Mouse (Mus musculus) midbrain, embryonic 16.5 days (tissue): ENCODE results near the gene Elp6. TPM values are rescaled to one million over a fixed set of nuclear protein-coding genes. Genes with fewer than 3 reads are reported as not detected.

Experiments used
- ATAC-seq: fragments of 200-750 bp; cut with Nextera tagmentation; 2 replicates; pipeline ENCODE4 v1.8.0; 2017; ENCODE audit warnings: moderate TSS enrichment
- H3K27ac ChIP-seq: fragments of 300-500 bp; sonication (generic); 2 replicates; pipeline ENCODE4 v1.5.1; 2014; ENCODE audit warnings: mild to moderate bottlenecking, low read length, mixed read lengths
- H3K27me3 ChIP-seq: fragments of 300-500 bp; sonication (generic); 2 replicates; pipeline ENCODE4 v1.6.1; 2014; ENCODE audit warnings: low read depth, low read length, mixed read lengths; ENCODE audit not compliant: control insufficient read depth, insufficient read depth
- H3K36me3 ChIP-seq: fragments of 300-500 bp; sonication (generic); 2 replicates; pipeline ENCODE4 v1.6.1; 2014; ENCODE audit warnings: mild to moderate bottlenecking, low read length, moderate library complexity, mixed read lengths; ENCODE audit not compliant: control insufficient read depth, insufficient read depth
- H3K4me1 ChIP-seq: fragments of 300-500 bp; sonication (generic); 2 replicates; pipeline ENCODE4 v1.6.1; 2014; ENCODE audit warnings: mild to moderate bottlenecking, low read length, mixed read lengths; ENCODE audit not compliant: control insufficient read depth, insufficient read depth
- H3K4me2 ChIP-seq: fragments of 300-500 bp; sonication (generic); 2 replicates; pipeline ENCODE4 v1.6.1; 2014; ENCODE audit warnings: mild to moderate bottlenecking, low read length, mixed read lengths
- H3K4me3 ChIP-seq: fragments of 300-500 bp; sonication (generic); 2 replicates; pipeline ENCODE4 v1.5.1; 2014; ENCODE audit warnings: low read depth, mild to moderate bottlenecking, low read length, moderate library complexity, mixed read lengths
- H3K9ac ChIP-seq: fragments of 300-500 bp; sonication (generic); 2 replicates; pipeline ENCODE4 v1.6.1; 2014; ENCODE audit warnings: low read depth, low read length, mixed read lengths
- H3K9me3 ChIP-seq: fragments of 300-500 bp; sonication (generic); replicated peaks from 2 replicates; pipeline ENCODE4 v1.6.1; 2014; ENCODE audit warnings: mild to moderate bottlenecking, low read length, mixed read lengths; ENCODE audit not compliant: control insufficient read depth, poor library complexity, severe bottlenecking
- WGBS: fragments of 180-500 bp; shearing (Covaris S2); extraction: QIAGEN DNeasy Blood & Tissue Kit; methylation state at CpG from one replicate; pipeline ENCODE4 v1.1.7; 2014; 5-methylcytosine and 5-hydroxymethylcytosine counted together
- microRNA-seq: library from miRNA; unstranded; fragments of <30 nt; microRNA quantifications from one replicate; pipeline ENCODE4, GENCODE M21; 2017
- polyA plus RNA-seq: library from polyadenylated mRNA; unstranded; fragments of >200 nt; fragmentation: Nextera tagmentation; extraction: Ambion mirVana; gene quantifications from 2 replicates; pipeline ENCODE4 v1.2.1, GENCODE M21; 2015

Elp6 gene
- polyA plus RNA-seq, 1 experiment from 2014 or later, result 39.4 TPM

GRCm38 (mm10) chr9:110361299-110361698, 56.3 kb downstream of the Elp6 start:
- no peak for ATAC-seq
- WGBS, result 84% methylated on average over 12 of the region's 12 CpGs
- Histone ChIP-seq H3K4me1 (no peaks in the 10 kb centered on the region), H3K9ac (no peak overlapping the region), H3K9me3 (no peaks in the 10 kb centered on the region), H3K27me3 (no peaks in the 10 kb centered on the region), H3K4me3 (no peak overlapping the region), H3K4me2 (no peak overlapping the region), H3K27ac (no peak overlapping the region), H3K36me3 (peaks cover 27% of the 10 kb centered on the region; the same call in 1 of the 2 replicates)

- no peak overlapping the region for H3K4me2 ChIP-seq
- H3K36me3 ChIP-seq, result peaks cover 27% of the 10 kb centered on the region; the same call in 1 of the 2 replicates
- H3K4me1 ChIP-seq, result no peaks in the 10 kb centered on the region
- no peak overlapping the region for H3K9ac ChIP-seq
- H3K9me3 ChIP-seq, result no peaks in the 10 kb centered on the region
- no peak overlapping the region for H3K4me3 ChIP-seq
- no peaks in the 10 kb centered on the region for H3K27me3 ChIP-seq
- no peak overlapping the region for H3K27ac ChIP-seq
- no peak for ATAC-seq
- 89% methylated on average over 10 of the region's 10 CpGs for WGBS
Observed at GRCm38 (mm10) chr9:110362337-110362736, 57.4 kb downstream of the Elp6 start.

DNA sequence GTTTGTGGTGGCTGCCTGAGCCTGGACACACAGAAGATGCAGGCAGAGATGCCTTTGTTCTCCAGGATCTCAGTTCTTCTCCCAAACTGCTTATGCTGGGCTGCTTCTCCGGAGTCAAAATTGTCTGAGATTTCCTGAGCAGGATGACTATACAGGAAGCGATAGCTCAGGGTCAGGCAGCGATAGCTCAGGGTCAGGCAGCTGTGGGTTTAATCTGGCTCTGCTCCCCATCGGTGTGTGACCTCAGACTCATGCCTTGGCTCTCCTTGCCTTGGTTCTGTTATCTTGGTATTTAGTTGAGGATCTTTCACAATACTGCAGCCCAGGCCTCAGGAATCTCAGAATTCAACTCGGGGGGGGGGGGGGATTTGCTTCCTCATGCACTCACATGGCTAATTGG, 61.8 kb downstream of the Elp6 start:
- no peak overlapping the region for H3K4me3 ChIP-seq
- no peaks in the 10 kb centered on the region for H3K27me3 ChIP-seq
- H3K9me3 ChIP-seq, result no peaks in the 10 kb centered on the region
- no peak overlapping the region for H3K4me2 ChIP-seq
- H3K9ac ChIP-seq, result no peak overlapping the region
- no peaks in the 10 kb centered on the region for H3K4me1 ChIP-seq
- 89% methylated on average over 5 of the region's 5 CpGs for WGBS
- no peak for ATAC-seq
- H3K27ac ChIP-seq, result 0 out of 2 replicates have a peak overlapping the region, but pooled peaks have one; percentile 7
- peaks cover 32% of the 10 kb centered on the region for H3K36me3 ChIP-seq

DNA sequence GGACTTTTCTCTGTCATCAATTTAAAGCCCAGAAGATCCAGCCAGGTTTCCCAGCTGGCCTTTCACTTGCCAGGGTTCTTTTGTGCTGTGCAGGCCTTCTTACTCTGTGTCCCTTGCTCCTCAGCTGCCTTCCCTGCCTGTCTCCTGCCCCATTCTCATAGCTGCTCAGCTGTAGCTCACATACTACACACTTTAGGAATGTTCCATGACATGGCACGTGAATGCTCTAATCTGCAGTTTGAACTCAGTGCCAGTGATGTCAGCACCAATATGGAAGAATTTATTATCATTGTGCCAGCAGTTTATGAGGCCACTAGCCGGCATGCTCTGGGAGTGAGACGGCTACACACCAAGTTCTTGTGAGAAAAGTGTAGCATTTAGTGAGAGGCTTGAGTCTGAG, 64.9 kb downstream of the Elp6 start:
- no peak overlapping the region for H3K4me3 ChIP-seq
- H3K4me2 ChIP-seq, result no peak overlapping the region
- H3K9me3 ChIP-seq, result no peaks in the 10 kb centered on the region
- 95% methylated on average over 3 of the region's 3 CpGs for WGBS
- ATAC-seq, result no peak
- no peak overlapping the region for H3K27ac ChIP-seq
- H3K36me3 ChIP-seq, result peaks cover 35% of the 10 kb centered on the region
- H3K4me1 ChIP-seq, result no peaks in the 10 kb centered on the region
- no peak overlapping the region for H3K9ac ChIP-seq
- H3K27me3 ChIP-seq, result no peaks in the 10 kb centered on the region

Small RNAs within 50 kb of the gene (microRNA-seq; reads per million reads assigned to microRNA genes)
- 32.6 reads per million, percentile 41 among the genes with 10 or more reads in this experiment for gene Mir6236

Other genes starting within 250 kb of the Elp6 start
- 80.0 and 105 TPM in 2 replicates for gene Smarcc1, start 187.5 kb upstream of the Elp6 start, polyA plus RNA-seq
- 177 and 187 TPM in 2 replicates for gene Dhx30, start 187.3 kb upstream of the Elp6 start, polyA plus RNA-seq
- 180 and 230 TPM in 2 replicates for gene Cspg5, start 61.4 kb upstream of the Elp6 start, polyA plus RNA-seq
- 57.4 and 64.5 TPM in 2 replicates for gene Scap, start 28.1 kb downstream of the Elp6 start, polyA plus RNA-seq
- 18.5 and 24.0 TPM in 2 replicates for gene Ptpn23, start 103.0 kb downstream of the Elp6 start, polyA plus RNA-seq
- 0.80 and 1.4 TPM in 2 replicates for gene Ngp, start 114.6 kb downstream of the Elp6 start, polyA plus RNA-seq
- 29.1 and 32.2 TPM in 2 replicates for gene Klhl18, start 171.5 kb downstream of the Elp6 start, polyA plus RNA-seq
- gene Kif9, start 171.8 kb downstream of the Elp6 start, polyA plus RNA-seq, result 4.7 and 5.4 TPM in 2 replicates
- 32.6 and 39.6 TPM in 2 replicates for gene Setd2, start 227.4 kb downstream of the Elp6 start, polyA plus RNA-seq